Mouse (Mus musculus): ENCODE data around the gene Htr2c.

GRCm38 (mm10) chrX:146958608-146959007 lies 3.7 kb upstream of the Htr2c start:
- TF ChIP-seq CTCF (IDR thresholded peaks at IDR 0.05; ENCODE audit: low read depth), result no peak
- TF ChIP-seq EP300 (optimal IDR thresholded peaks at IDR 0.05), result no peak

Measured in stomach, postnatal 0 days (tissue).